Mouse (Mus musculus): ENCODE data around the gene Pdcd11.

- TF ChIP-seq CTCF (IDR thresholded peaks at IDR 0.05; ENCODE audit: low read depth, low read length) (no peak), POLR2A (IDR thresholded peaks at IDR 0.05; ENCODE audit: borderline replicate concordance, low read depth, low read length) (no peak)
Measured at GRCm38 (mm10) chr19:47052927-47053326, 37.6 kb upstream of the Pdcd11 start.
